Mouse (Mus musculus): ENCODE results near the gene Chst11. TPM values are rescaled to one million over a fixed set of nuclear protein-coding genes. Genes with fewer than 3 reads are reported as not detected.

Gene Chst11
- polyA plus RNA-seq, 1 experiment from 2014 or later, result 2.5 TPM

DNA sequence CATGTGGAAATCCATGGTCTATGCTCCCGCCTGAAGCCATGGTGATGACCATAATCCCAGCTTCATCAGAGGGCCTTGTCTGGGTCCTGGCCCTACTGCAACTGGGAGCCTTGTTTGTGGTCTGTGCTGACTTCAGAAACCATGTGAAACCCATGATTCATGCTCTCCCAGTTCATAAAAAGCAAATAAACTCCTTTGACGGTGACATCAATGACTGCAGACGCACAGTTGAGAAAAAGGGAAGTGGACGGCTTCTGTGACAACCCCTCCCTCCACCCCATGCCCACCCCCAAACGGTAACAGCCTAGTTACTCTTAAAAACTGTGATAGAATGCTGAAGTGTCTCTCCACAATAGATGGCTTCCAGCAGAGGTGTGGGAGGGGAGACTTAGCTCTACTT lies 230.3 kb downstream of the Chst11 start:
- Histone ChIP-seq H3K9me3 (no peaks in the 10 kb centered on the region), H3K4me2 (no peak overlapping the region)
- ATAC-seq (ENCODE audit: insufficient number of reproducible peaks, insufficient read depth, low FRiP score, low TSS enrichment, low read depth), result no peak

DNA sequence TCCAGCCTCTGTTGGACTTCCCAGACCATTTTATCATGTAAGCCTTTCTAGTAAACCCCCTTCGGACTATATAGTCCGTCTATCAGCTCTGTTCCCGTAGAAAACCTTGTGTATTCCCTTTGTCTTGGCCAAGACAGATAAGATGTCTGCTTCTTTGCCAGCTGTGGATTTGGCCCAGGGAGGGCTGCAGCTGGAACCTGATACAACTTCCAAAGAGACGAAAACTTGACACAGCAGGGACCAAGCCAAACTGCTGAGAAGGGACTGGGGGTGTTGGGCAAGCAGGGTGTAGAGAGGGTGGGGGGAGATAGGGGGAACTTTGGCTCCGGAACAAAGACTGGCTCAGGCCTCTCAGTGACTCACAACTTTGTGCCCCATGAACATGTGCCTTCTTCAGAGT lies 232.0 kb downstream of the Chst11 start:
- WGBS, result 68% methylated on average over 5 of the region's 5 CpGs
- no peak for ATAC-seq (ENCODE audit: insufficient number of reproducible peaks, insufficient read depth, low FRiP score, low TSS enrichment, low read depth)
- H3K4me3 ChIP-seq (replicated peaks), result no peak overlapping the region

More for the DNA sequence above, 230.3 kb downstream of the Chst11 start:
- no peak overlapping the region for H3K9ac ChIP-seq (replicated peaks)
- H3K27me3 ChIP-seq, result 0 out of 2 replicates have a peak, but pooled peaks cover 3% of the 10 kb centered on the region
- 73% methylated on average over 5 of the region's 5 CpGs for WGBS
- no peak overlapping the region for H3K4me3 ChIP-seq (replicated peaks)
- H3K4me1 ChIP-seq (replicated peaks), result 0 out of 2 replicates have a peak, but pooled peaks cover 5% of the 10 kb centered on the region
- H3K27ac ChIP-seq, result no peak overlapping the region
- H3K36me3 ChIP-seq, result no peaks in the 10 kb centered on the region

DNA sequence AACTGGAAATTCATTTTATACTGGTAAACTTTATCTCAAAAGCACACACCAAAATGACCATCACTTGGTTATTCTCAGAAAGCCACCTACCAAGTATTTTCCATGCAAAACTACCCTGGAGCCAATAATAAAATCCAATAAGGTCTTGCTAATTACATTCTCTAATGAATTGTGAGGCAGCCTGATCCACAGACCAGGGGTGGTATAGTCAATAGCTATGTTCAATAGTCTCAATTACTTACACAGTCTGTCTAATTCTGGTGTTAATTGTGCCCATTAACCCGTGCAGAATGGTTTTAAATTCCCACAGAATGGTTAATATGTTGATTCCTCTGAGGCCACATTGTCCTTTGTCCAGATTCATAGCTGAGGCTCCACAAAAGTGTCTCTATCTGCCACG lies 233.5 kb downstream of the Chst11 start:
- Histone ChIP-seq H3K4me2 (no peak overlapping the region), H3K9ac (replicated peaks) (no peak overlapping the region), H3K4me1 (replicated peaks) (0 out of 2 replicates have a peak, but pooled peaks cover 5% of the 10 kb centered on the region), H3K27me3 (0 out of 2 replicates have a peak, but pooled peaks cover 3% of the 10 kb centered on the region), H3K27ac (no peak overlapping the region), H3K4me3 (replicated peaks) (no peak overlapping the region), H3K36me3 (no peaks in the 10 kb centered on the region), H3K9me3 (no peaks in the 10 kb centered on the region)
- ATAC-seq (ENCODE audit: insufficient number of reproducible peaks, insufficient read depth, low FRiP score, low TSS enrichment, low read depth), result no peak
- WGBS, result 58% methylated on average over 2 of the region's 2 CpGs

More for the DNA sequence above, 232.0 kb downstream of the Chst11 start:
- Histone ChIP-seq H3K27ac (no peak overlapping the region), H3K4me2 (no peak overlapping the region), H3K4me1 (replicated peaks) (0 out of 2 replicates have a peak, but pooled peaks cover 5% of the 10 kb centered on the region), H3K9me3 (no peaks in the 10 kb centered on the region), H3K36me3 (no peaks in the 10 kb centered on the region), H3K27me3 (0 out of 2 replicates have a peak, but pooled peaks cover 3% of the 10 kb centered on the region), H3K9ac (replicated peaks) (no peak overlapping the region)

DNA sequence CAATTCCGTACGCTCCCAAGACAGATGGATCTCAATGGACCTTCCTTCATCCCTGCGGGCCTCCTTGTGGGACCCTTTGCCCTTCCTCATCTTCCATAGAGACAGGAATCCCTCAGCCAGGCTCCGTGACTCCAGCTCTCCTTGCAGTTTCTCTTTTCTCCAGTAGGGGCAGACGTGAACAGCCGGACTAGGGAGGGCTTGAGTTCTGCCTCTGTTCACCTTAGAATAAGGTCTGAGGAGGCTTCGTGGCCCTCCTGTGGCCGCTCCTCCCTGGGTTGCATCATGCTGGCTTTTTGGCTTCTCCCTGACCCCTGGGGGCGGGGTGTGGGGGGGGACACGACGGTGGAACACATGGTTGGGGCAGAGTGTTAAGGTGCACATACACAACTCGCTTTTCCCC lies 234.4 kb downstream of the Chst11 start:
- no peak overlapping the region for H3K4me2 ChIP-seq
- no peak overlapping the region for H3K27ac ChIP-seq
- no peak overlapping the region for H3K9ac ChIP-seq (replicated peaks)
- ATAC-seq (ENCODE audit: insufficient number of reproducible peaks, insufficient read depth, low FRiP score, low TSS enrichment, low read depth), result peak; percentile 58; the same call in 1 of the 2 replicates
- H3K27me3 ChIP-seq, result 0 out of 2 replicates have a peak, but pooled peaks cover 3% of the 10 kb centered on the region
- no peaks in the 10 kb centered on the region for H3K9me3 ChIP-seq
- WGBS, result 31% methylated on average over 12 of the region's 12 CpGs
- 0 out of 2 replicates have a peak, but pooled peaks cover 5% of the 10 kb centered on the region for H3K4me1 ChIP-seq (replicated peaks)
- no peaks in the 10 kb centered on the region for H3K36me3 ChIP-seq
- H3K4me3 ChIP-seq (replicated peaks), result no peak overlapping the region

DNA sequence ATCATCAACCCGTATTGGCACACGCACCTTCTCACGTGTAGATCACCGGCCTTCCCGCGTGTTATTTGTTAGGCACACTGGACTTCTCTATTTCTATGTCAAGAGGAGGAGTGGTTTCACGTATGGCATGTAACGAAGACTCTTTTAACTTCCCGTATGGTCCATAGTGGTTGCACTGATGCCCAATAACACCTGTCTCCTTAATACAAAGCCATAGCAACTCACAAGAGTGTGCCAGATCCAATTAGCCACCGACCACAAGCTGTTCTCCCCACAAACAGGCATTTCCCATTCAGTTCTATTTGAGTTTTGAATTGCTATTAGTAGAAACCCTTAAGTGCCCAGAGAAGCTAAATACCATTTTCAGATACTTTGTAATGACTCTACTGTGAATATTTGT lies 234.9 kb downstream of the Chst11 start:
- Histone ChIP-seq H3K9ac (replicated peaks) (no peak overlapping the region), H3K4me3 (replicated peaks) (no peak overlapping the region), H3K27ac (no peak overlapping the region), H3K4me2 (no peak overlapping the region), H3K27me3 (0 out of 2 replicates have a peak, but pooled peaks cover 3% of the 10 kb centered on the region), H3K4me1 (replicated peaks) (0 out of 2 replicates have a peak, but pooled peaks cover 5% of the 10 kb centered on the region), H3K36me3 (no peaks in the 10 kb centered on the region), H3K9me3 (no peaks in the 10 kb centered on the region)
- WGBS, result 82% methylated on average over 10 of the region's 10 CpGs
- no peak for ATAC-seq (ENCODE audit: insufficient number of reproducible peaks, insufficient read depth, low FRiP score, low TSS enrichment, low read depth)

DNA sequence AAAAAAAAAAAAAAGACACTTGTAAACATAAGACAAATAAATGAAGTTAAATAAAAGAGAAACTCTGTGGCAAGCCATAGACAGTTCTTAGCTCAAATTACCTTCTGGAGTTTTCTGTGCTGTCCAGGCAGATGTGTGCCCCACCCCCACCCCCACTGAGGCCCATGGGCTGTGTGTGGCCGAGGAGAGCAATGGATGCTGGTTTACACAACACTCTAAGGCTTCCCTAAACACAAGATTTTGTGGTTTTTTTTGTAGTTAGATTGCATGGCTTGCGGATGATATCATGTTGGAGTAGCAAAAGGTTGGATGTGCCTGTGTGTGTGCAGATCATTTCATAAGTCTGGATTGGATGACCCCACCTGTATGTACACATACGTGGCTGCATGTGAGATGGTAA lies 235.5 kb downstream of the Chst11 start:
- H3K4me2 ChIP-seq, result no peak overlapping the region

DNA sequence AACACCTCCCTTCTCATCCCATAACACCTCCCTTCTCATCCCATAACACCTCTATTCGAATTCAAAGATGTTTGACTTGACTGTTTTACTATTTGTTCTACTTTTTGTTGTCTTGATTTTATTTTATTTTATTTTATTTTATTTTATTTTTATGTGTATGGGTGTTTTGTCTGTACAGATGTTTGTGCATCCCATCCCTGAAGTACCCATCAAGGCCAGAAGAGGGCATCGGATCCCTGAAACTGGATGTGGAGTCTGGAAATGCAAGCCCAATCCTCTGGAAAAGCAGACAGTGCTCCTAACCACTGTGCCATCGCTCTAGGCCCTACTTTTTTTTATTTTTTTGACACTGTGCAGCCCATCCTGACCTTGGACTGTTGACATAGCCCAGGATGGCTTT lies 239.7 kb downstream of the Chst11 start:
- H3K4me1 ChIP-seq (replicated peaks), result no peaks in the 10 kb centered on the region
- no peaks in the 10 kb centered on the region for H3K27me3 ChIP-seq
- no peaks in the 10 kb centered on the region for H3K9me3 ChIP-seq
- no peak overlapping the region for H3K9ac ChIP-seq (replicated peaks)
- H3K36me3 ChIP-seq, result no peaks in the 10 kb centered on the region
- H3K4me2 ChIP-seq, result no peak overlapping the region
- H3K4me3 ChIP-seq (replicated peaks), result no peak overlapping the region
- ATAC-seq (ENCODE audit: insufficient number of reproducible peaks, insufficient read depth, low FRiP score, low TSS enrichment, low read depth), result no peak
- no peak overlapping the region for H3K27ac ChIP-seq
- WGBS, result 38% methylated on average over 3 of the region's 3 CpGs

More for the DNA sequence above, 235.5 kb downstream of the Chst11 start:
- Histone ChIP-seq H3K27me3 (0 out of 2 replicates have a peak, but pooled peaks cover 3% of the 10 kb centered on the region), H3K9me3 (no peaks in the 10 kb centered on the region), H3K36me3 (no peaks in the 10 kb centered on the region), H3K9ac (replicated peaks) (no peak overlapping the region), H3K27ac (no peak overlapping the region), H3K4me3 (replicated peaks) (no peak overlapping the region), H3K4me1 (replicated peaks) (0 out of 2 replicates have a peak, but pooled peaks cover 5% of the 10 kb centered on the region)
- ATAC-seq (ENCODE audit: insufficient number of reproducible peaks, insufficient read depth, low FRiP score, low TSS enrichment, low read depth), result no peak
- WGBS, result 78% methylated on average over 3 of the region's 3 CpGs

DNA sequence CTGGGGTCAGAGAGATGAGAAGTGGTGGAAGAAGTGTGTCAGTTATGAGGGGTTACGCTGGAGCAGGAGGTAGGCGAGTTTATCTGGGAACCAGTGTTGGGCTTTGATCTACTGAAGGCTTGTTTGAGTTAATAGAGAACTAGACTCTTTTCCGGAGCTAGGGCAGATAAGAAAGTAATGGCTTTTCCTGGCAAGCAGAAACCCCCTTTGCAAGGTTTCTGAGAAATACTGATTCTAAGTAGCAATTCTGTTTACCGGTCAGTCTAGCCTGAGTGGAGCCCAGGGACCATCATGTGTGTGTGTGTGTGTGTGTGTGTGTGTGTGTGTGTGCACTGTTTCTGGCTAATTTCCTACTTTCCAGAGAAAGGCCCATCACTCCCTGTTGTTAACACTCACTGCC lies 243.3 kb downstream of the Chst11 start:
- H3K9ac ChIP-seq (replicated peaks), result no peak overlapping the region
- H3K27ac ChIP-seq, result no peak overlapping the region
- H3K4me1 ChIP-seq (replicated peaks), result no peaks in the 10 kb centered on the region
- no peak overlapping the region for H3K4me3 ChIP-seq (replicated peaks)
- H3K4me2 ChIP-seq, result no peak overlapping the region
- WGBS, result 60% methylated on average over 4 of the region's 4 CpGs
- H3K27me3 ChIP-seq, result no peaks in the 10 kb centered on the region
- no peak for ATAC-seq (ENCODE audit: insufficient number of reproducible peaks, insufficient read depth, low FRiP score, low TSS enrichment, low read depth)
- H3K9me3 ChIP-seq, result no peaks in the 10 kb centered on the region
- H3K36me3 ChIP-seq, result no peaks in the 10 kb centered on the region

DNA sequence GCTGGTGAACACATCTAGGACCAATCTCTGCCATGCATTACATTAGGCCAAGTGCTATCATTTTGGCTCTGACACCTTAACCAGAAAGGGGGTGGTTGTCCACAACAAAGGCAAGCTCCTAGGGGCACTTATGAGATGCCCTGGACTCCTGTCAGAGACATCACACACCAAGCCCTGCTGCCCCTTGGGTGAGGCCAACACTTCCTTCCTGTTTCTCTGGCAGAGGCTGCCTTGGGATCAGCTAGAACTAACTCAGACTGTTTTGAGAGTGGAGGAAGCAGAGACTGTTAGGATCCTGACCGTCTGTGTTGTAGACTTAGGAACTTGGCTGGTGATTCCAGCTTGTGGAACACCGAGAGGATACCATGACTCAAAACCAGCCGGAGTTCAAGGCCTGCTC lies 248.7 kb downstream of the Chst11 start:
- H3K9me3 ChIP-seq, result no peaks in the 10 kb centered on the region
- no peak overlapping the region for H3K4me3 ChIP-seq (replicated peaks)
- 86% methylated on average over 3 of the region's 3 CpGs for WGBS
- H3K9ac ChIP-seq (replicated peaks), result no peak overlapping the region
- no peak for ATAC-seq (ENCODE audit: insufficient number of reproducible peaks, insufficient read depth, low FRiP score, low TSS enrichment, low read depth)
- H3K4me1 ChIP-seq (replicated peaks), result peaks cover 5% of the 10 kb centered on the region; the same call in 1 of the 2 replicates
- H3K27me3 ChIP-seq, result 0 out of 2 replicates have a peak, but pooled peaks cover 3% of the 10 kb centered on the region
- no peak overlapping the region for H3K27ac ChIP-seq
- H3K4me2 ChIP-seq, result no peak overlapping the region
- no peaks in the 10 kb centered on the region for H3K36me3 ChIP-seq

DNA sequence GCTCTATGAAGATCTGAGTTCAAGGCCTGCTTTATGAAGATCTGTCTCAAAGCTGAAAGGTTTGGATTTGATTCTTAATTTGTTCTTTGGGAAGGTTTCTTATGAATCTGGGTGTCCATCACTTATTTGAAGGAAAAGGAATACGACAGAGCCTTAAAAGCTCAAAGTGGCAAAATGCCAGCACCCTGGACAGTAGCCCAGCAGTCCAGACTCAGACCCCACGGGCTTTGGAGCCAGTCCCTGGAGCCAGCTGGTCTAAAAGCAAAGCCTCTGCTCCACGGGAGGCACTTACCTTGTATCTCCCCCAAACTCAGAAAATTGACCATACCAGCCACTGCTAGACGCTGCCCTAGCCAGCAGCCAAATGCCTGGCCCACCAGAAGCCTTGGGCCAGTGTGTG lies 249.1 kb downstream of the Chst11 start:
- H3K27ac ChIP-seq, result no peak overlapping the region
- no peak overlapping the region for H3K4me3 ChIP-seq (replicated peaks)
- H3K4me1 ChIP-seq (replicated peaks), result peaks cover 5% of the 10 kb centered on the region; the same call in 1 of the 2 replicates
- ATAC-seq (ENCODE audit: insufficient number of reproducible peaks, insufficient read depth, low FRiP score, low TSS enrichment, low read depth), result no peak
- H3K4me2 ChIP-seq, result no peak overlapping the region
- no peak overlapping the region for H3K9ac ChIP-seq (replicated peaks)
- 59% methylated on average over 4 of the region's 4 CpGs for WGBS
- H3K36me3 ChIP-seq, result no peaks in the 10 kb centered on the region
- no peaks in the 10 kb centered on the region for H3K9me3 ChIP-seq
- 0 out of 2 replicates have a peak, but pooled peaks cover 3% of the 10 kb centered on the region for H3K27me3 ChIP-seq

DNA sequence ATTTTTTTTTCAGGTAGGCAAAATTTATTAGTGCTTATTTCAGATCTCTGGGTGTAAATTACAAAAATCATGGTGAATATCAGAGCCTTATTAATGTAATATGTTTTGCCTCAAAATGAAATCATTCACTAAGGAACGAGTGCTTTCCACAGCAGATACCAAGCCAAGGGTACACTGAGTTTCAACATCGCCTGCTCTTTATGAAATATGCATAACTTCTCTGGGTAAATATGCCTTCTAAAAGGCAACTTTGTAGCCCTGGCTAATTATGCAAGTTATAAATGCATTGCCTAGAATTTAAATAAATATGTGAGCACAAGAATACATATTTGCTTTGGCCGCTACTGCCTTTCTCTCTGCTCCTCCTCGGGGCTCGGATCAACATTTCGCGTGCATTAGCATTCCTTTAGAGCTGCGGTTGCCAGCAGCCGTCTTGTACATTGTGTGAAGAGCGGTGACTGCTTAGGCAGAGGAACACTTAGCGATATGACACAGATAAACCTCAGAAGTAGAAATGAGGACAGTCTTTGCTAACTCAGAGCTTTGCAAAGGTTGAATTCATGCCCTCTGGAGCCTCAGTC lies 256.9 kb downstream of the Chst11 start:
- H3K27me3 ChIP-seq, result no peaks in the 10 kb centered on the region; the same call in 1 of the 2 replicates

More for the DNA sequence above, 256.9 kb downstream of the Chst11 start:
- H3K36me3 ChIP-seq, result no peaks in the 10 kb centered on the region
- no peak overlapping the region for H3K9ac ChIP-seq (replicated peaks)
- no peak overlapping the region for H3K27ac ChIP-seq
- no peaks in the 10 kb centered on the region for H3K9me3 ChIP-seq
- H3K4me2 ChIP-seq, result no peak overlapping the region
- no peak for ATAC-seq (ENCODE audit: insufficient number of reproducible peaks, insufficient read depth, low FRiP score, low TSS enrichment, low read depth)
- no peaks in the 10 kb centered on the region for H3K4me1 ChIP-seq (replicated peaks)
- no peak overlapping the region for H3K4me3 ChIP-seq (replicated peaks)
- 83% methylated on average over 11 of the region's 11 CpGs for WGBS

All from limb, embryonic 12.5 days (tissue).